Mouse (Mus musculus): ENCODE results near the gene Tmem230.

DNA sequence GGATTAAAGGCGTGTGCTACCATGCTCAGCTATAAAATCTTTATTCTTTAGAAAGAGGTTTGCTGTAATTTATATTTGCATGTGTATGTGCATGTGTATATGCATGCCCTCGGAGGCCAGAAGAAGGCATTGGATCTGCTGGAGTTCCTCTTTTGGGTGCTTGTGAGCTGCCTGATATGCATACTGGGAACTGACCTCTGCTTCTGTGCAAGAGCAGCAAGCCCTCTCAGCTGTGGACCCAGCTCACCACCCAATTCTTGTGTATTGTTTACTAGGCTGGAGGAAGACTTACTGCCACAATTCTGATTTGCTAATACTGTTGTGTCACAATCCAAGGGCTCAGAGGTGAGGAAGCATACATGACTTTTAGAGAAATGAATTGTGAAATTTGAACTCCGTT is 18.5 kb upstream of the Tmem230 start:
- TF ChIP-seq CTCF (IDR thresholded peaks at IDR 0.05; ENCODE audit: insufficient read depth, low read depth, low read length) (no peak), POLR2A (IDR thresholded peaks at IDR 0.05; ENCODE audit: insufficient read depth, low read depth, low read length) (no peak)

Measured in olfactory bulb, adult 2 months (tissue).